Mouse (Mus musculus) limb, embryonic 11.5 days (tissue): ENCODE results near the gene Fbxw21. TPM values are rescaled to one million over a fixed set of nuclear protein-coding genes. Genes with fewer than 3 reads are reported as not detected.

Experiments used
- ATAC-seq: fragments of 200-750 bp; cut with Nextera tagmentation; 2 replicates; pipeline ENCODE4 v1.8.0; 2017; ENCODE audit warnings: low read depth; ENCODE audit not compliant: insufficient number of reproducible peaks, low FRiP score, low TSS enrichment
- DNase-seq: peaks from one replicate; pipeline ENCODE4 v3.0.0-alpha.2; 2015; ENCODE audit warnings: low spot score
- H3K27ac ChIP-seq: fragments of 300-500 bp; sonication (generic); replicated peaks from 2 replicates; pipeline ENCODE4 v1.5.1; 2014; ENCODE audit warnings: low read depth, mild to moderate bottlenecking, low read length
- H3K27me3 ChIP-seq: fragments of 300-500 bp; sonication (generic); 2 replicates; pipeline ENCODE4 v1.6.1; 2014; ENCODE audit warnings: mild to moderate bottlenecking, low read length, mixed read lengths; ENCODE audit not compliant: control insufficient read depth, insufficient read depth
- H3K36me3 ChIP-seq: fragments of 300-500 bp; sonication (generic); 2 replicates; pipeline ENCODE4 v1.6.1; 2014; ENCODE audit warnings: mild to moderate bottlenecking, low read length, moderate library complexity, mixed read lengths; ENCODE audit not compliant: control insufficient read depth, insufficient read depth
- H3K4me1 ChIP-seq: fragments of 300-500 bp; sonication (generic); 2 replicates; pipeline ENCODE4 v1.6.1; 2014; ENCODE audit warnings: low read length, mixed read lengths; ENCODE audit not compliant: control insufficient read depth, insufficient read depth
- H3K4me2 ChIP-seq: fragments of 300-500 bp; sonication (generic); 2 replicates; pipeline ENCODE4 v1.6.1; 2014; ENCODE audit warnings: low read depth, mild to moderate bottlenecking, moderate library complexity; ENCODE audit not compliant: severe bottlenecking
- H3K4me3 ChIP-seq: fragments of 300-500 bp; sonication (generic); 2 replicates; pipeline ENCODE4 v1.5.1; 2014; ENCODE audit warnings: low read depth, low read length
- H3K9ac ChIP-seq: fragments of 300-500 bp; sonication (generic); 2 replicates; pipeline ENCODE4 v1.6.1; 2014; ENCODE audit warnings: mild to moderate bottlenecking, low read length
- H3K9me3 ChIP-seq: fragments of 300-500 bp; sonication (generic); 2 replicates; pipeline ENCODE4 v1.6.1; 2016; ENCODE audit warnings: low read length; ENCODE audit not compliant: control insufficient read depth
- WGBS: fragments of 180-500 bp; shearing (Covaris S2); extraction: QIAGEN DNeasy Blood & Tissue Kit; methylation state at CpG from one replicate; pipeline ENCODE4 v1.1.7; 2014; 5-methylcytosine and 5-hydroxymethylcytosine counted together
- polyA plus RNA-seq: library from polyadenylated mRNA; unstranded; fragments of >200 nt; fragmentation: Nextera tagmentation; extraction: Ambion mirVana; gene quantifications from 2 replicates; pipeline ENCODE4 v1.2.1, GENCODE M21; 2014

Gene Fbxw21
- polyA plus RNA-seq, 1 experiment from 2014 or later, result not detected

DNA sequence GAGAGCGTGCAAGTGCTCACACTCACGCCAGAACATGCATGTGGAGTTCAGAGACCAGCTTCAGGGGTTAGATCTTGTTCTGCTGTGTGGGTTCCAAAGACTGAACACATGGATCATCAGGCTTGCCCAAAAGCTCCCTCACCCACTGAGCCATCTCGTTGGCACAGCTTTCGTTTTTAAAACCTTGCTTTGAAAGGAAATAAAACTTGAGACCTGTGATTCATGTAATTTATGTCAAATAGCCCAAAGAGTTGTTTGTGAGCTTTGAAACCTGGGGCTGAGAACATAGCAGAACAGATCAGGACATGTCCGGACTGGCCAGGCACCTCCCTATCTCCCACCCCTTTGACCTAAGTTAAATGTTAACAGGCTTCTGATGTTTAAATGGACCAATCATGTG is 31.8 kb downstream of the Fbxw21 start:
- Histone ChIP-seq H3K4me2 (no peak overlapping the region), H3K4me1 (no peaks in the 10 kb centered on the region), H3K9ac (no peak overlapping the region), H3K27me3 (no peaks in the 10 kb centered on the region), H3K9me3 (no peaks in the 10 kb centered on the region), H3K4me3 (no peak overlapping the region), H3K27ac (no peak overlapping the region), H3K36me3 (no peaks in the 10 kb centered on the region)
- DNase-seq (no peak), ATAC-seq (no peak)
- 81% methylated on average over 5 of the region's 5 CpGs for WGBS

GRCm38 (mm10) chr9:109128211-109128610 is 33.6 kb downstream of the Fbxw21 start:
- 58% methylated on average over 3 of the region's 3 CpGs for WGBS
- no peaks in the 10 kb centered on the region for H3K27me3 ChIP-seq
- no peaks in the 10 kb centered on the region for H3K4me1 ChIP-seq
- no peak overlapping the region for H3K9ac ChIP-seq
- no peaks in the 10 kb centered on the region for H3K36me3 ChIP-seq
- no peak overlapping the region for H3K4me3 ChIP-seq
- no peak overlapping the region for H3K4me2 ChIP-seq
- H3K27ac ChIP-seq, result no peak overlapping the region
- ATAC-seq (no peak), DNase-seq (peak; percentile 58)
- H3K9me3 ChIP-seq, result no peaks in the 10 kb centered on the region

DNA sequence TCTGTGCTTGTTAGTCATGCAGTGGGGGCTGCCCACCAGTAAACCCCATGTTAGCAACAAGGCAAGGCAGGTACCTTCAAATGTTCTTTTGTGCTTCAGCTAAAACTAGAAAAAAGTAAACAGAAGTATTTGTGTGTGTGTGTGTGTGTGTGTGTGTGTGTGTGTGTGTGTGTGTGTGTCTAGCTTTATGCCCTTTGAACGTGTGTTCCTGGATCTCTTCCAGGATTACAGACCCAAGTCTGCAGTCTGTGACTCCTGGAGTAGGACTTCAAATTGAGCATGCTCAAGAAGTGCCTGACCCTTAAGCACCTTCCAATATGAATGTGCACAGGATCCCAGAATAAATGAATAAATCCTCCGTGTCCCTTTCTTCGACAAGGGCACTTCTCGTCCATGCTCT is 34.8 kb downstream of the Fbxw21 start:
- no peak overlapping the region for H3K9ac ChIP-seq
- no peak for ATAC-seq
- H3K36me3 ChIP-seq, result no peaks in the 10 kb centered on the region
- no peaks in the 10 kb centered on the region for H3K9me3 ChIP-seq
- no peak for DNase-seq
- H3K27ac ChIP-seq, result no peak overlapping the region
- H3K4me3 ChIP-seq, result no peak overlapping the region
- no peak overlapping the region for H3K4me2 ChIP-seq
- no peaks in the 10 kb centered on the region for H3K4me1 ChIP-seq
- WGBS, result 93% methylated on average over 4 of the region's 4 CpGs
- no peaks in the 10 kb centered on the region for H3K27me3 ChIP-seq

- no peak for ATAC-seq
- Histone ChIP-seq H3K9ac (no peak overlapping the region), H3K36me3 (no peaks in the 10 kb centered on the region), H3K4me1 (no peaks in the 10 kb centered on the region), H3K27me3 (no peaks in the 10 kb centered on the region), H3K27ac (no peak overlapping the region), H3K4me3 (no peak overlapping the region), H3K9me3 (no peaks in the 10 kb centered on the region), H3K4me2 (no peak overlapping the region)
- no peak for DNase-seq
- WGBS, result 75% methylated on average over 3 of the region's 3 CpGs
These were observed 36.4 kb downstream of the Fbxw21 start for GRCm38 (mm10) chr9:109125481-109125880.

GRCm38 (mm10) chr9:109125043-109125442 is 36.8 kb downstream of the Fbxw21 start:
- no peak overlapping the region for H3K9ac ChIP-seq
- no peaks in the 10 kb centered on the region for H3K27me3 ChIP-seq
- H3K36me3 ChIP-seq, result no peaks in the 10 kb centered on the region
- no peaks in the 10 kb centered on the region for H3K4me1 ChIP-seq
- H3K9me3 ChIP-seq, result no peaks in the 10 kb centered on the region
- DNase-seq, result no peak
- no peak overlapping the region for H3K4me3 ChIP-seq
- no peak overlapping the region for H3K4me2 ChIP-seq
- no peak overlapping the region for H3K27ac ChIP-seq
- ATAC-seq, result no peak
- 83% methylated on average over 2 of the region's 2 CpGs for WGBS

DNA sequence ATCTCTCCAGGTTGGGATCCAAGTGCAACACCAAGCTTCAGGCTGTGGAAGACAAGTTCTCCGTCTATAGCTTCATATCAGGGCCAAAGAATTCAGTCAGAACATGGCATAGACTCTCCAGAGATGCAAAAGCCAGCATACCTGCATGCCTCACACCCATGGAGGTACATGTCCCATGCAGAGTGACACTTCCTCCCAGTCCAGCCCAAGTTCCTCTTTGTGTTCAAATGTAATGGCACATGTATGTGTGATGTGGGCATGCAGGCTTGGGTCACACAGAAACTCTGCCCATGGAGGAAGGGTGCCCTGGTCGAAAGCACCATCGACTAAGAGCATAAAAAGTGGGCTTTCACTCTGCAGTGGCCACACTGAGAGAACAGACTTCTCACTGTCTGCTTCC is 37.7 kb downstream of the Fbxw21 start:
- Histone ChIP-seq H3K27me3 (no peaks in the 10 kb centered on the region), H3K27ac (no peak overlapping the region), H3K9me3 (no peaks in the 10 kb centered on the region), H3K4me1 (no peaks in the 10 kb centered on the region), H3K4me2 (no peak overlapping the region), H3K4me3 (no peak overlapping the region), H3K36me3 (no peaks in the 10 kb centered on the region; the same call in 1 of the 2 replicates), H3K9ac (no peak overlapping the region)
- DNase-seq, result no peak
- ATAC-seq, result no peak
- 85% methylated on average over 3 of the region's 3 CpGs for WGBS

DNA sequence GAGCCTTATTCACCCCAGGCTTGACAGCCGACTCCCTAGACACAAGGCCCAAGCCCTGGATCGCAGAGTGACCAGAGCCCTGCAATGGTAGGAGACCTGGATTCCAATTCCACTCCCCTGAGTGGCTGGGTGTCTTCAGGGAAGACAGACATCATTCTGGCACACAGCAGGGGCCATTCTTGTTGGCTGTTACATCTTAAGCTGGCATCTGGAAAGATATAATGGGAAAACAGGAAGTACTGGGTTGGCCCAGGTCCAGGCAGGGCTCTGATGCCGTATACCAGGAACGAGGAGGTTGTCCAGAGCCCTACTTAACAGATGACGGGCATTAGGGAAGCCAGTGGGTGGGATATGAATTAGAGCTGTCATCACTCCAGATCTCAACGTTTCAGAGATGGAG is 38.6 kb downstream of the Fbxw21 start:
- DNase-seq, result no peak
- Histone ChIP-seq H3K36me3 (peaks cover 3% of the 10 kb centered on the region; the same call in 1 of the 2 replicates), H3K4me2 (no peak overlapping the region), H3K27me3 (no peaks in the 10 kb centered on the region), H3K9ac (no peak overlapping the region), H3K4me1 (no peaks in the 10 kb centered on the region), H3K9me3 (no peaks in the 10 kb centered on the region), H3K27ac (no peak overlapping the region), H3K4me3 (no peak overlapping the region)
- 55% methylated on average over 6 of the region's 6 CpGs for WGBS
- ATAC-seq, result no peak

DNA sequence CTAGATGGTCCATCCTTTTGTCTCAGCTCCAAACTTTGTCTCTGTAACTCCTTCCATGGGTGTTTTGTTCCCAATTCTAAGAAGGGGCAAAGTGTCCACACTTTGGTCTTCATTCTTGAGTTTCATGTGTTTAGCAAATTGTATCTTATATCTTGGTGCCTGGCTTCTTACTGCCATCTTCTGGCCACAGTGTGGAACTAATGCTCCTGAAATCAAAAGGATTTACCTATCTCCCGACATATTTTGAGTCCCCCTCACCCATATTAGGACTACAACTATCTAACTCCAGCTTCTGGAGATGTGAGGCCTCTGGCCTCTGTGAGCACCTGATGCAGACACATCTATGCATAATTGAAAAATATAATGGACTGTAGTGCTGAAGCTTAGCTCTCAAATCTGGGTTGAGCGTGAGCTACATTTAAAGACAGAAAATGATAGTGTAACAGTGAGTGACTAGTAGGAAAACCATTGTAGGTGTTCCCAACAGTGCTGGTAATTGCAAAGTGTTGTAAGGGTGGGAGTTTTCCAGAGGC is 39.2 kb downstream of the Fbxw21 start:
- DNase-seq (peak; percentile 47), ATAC-seq (no peak)
- Histone ChIP-seq H3K4me2 (no peak overlapping the region), H3K4me1 (no peaks in the 10 kb centered on the region), H3K9ac (no peak overlapping the region), H3K4me3 (no peak overlapping the region), H3K27me3 (no peaks in the 10 kb centered on the region), H3K27ac (no peak overlapping the region), H3K9me3 (no peaks in the 10 kb centered on the region), H3K36me3 (peaks cover 3% of the 10 kb centered on the region; the same call in 1 of the 2 replicates)
- 48% methylated on average over 2 of the region's 2 CpGs for WGBS

DNA sequence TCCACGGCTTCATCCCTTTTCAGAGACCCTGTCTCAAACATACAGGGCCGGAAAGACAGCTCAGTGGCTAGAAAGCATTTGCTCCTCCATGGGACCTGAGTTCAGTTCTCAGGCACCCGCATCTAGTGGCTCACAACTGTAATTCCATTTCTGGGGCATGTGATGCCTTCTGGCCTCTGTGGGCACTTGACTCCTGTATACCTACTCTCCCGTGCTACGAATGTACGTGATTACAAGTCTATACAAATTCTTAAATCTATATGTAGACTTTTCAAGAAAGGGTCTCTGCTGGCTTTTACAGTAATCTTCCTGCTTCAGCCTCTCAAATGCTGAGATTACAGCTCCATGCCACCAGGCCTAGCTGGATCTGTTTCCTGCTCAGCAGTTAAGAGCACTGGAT is 40.9 kb downstream of the Fbxw21 start:
- DNase-seq (no peak), ATAC-seq (no peak)
- H3K27ac ChIP-seq, result no peak overlapping the region

More for the DNA sequence above, 40.9 kb downstream of the Fbxw21 start:
- H3K9ac ChIP-seq, result no peak overlapping the region
- peaks cover 6% of the 10 kb centered on the region for H3K36me3 ChIP-seq
- no peaks in the 10 kb centered on the region for H3K27me3 ChIP-seq
- no peak overlapping the region for H3K4me3 ChIP-seq
- no peaks in the 10 kb centered on the region for H3K9me3 ChIP-seq
- H3K4me2 ChIP-seq, result no peak overlapping the region
- no peaks in the 10 kb centered on the region for H3K4me1 ChIP-seq
- 90% methylated on average over 6 of the region's 6 CpGs for WGBS
